Mouse (Mus musculus): ENCODE measurements around the gene AC124502.3. TPM values are rescaled to one million over a fixed set of nuclear protein-coding genes. Genes with fewer than 3 reads are reported as not detected.
"Not testable (repeated sequence)": the region's sequence is repeated elsewhere in the genome, so short reads cannot be mapped to it uniquely, and the experiment has no call there.

AC124502.3 gene
- polyA plus RNA-seq, 1 experiment from 2014 or later: 2.2 TPM

DNA sequence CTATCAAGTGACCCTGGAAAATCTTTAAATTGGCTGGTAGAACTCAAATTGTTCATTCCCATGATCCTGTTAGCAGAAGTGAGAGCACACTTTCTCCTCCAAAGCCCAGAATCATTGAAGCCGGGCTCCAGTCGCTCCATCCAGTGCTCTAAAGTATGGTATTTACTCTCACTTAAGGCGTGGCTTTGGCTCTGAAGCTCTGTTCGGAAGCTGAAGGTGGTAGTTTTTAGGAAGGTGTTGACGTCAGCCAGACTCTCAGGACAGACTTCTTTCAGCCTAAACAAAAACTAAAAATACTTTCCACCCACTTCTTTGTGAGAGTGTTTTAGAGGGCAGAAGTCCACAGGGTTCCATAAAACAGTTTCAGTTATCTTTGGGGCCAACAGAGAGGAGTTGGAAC is 34.8 kb downstream of the AC124502.3 start:
- Histone ChIP-seq H3K4me2 (peak overlapping the region; percentile 79; the same call in 1 of the 2 replicates), H3K36me3 (no peaks in the 10 kb centered on the region), H3K4me1 (peaks cover 35% of the 10 kb centered on the region), H3K27me3 (replicated peaks) (peaks cover 5% of the 10 kb centered on the region; the same call in 1 of the 2 replicates), H3K27ac (no peak overlapping the region), H3K9ac (no peak overlapping the region), H3K4me3 (replicated peaks) (no peak overlapping the region; the same call in 1 of the 2 replicates), H3K9me3 (no peaks in the 10 kb centered on the region)
- WGBS: 25% methylated on average over 5 of the region's 5 CpGs
- no peak for ATAC-seq (ENCODE audit: insufficient read depth, low FRiP score, low read depth)

DNA sequence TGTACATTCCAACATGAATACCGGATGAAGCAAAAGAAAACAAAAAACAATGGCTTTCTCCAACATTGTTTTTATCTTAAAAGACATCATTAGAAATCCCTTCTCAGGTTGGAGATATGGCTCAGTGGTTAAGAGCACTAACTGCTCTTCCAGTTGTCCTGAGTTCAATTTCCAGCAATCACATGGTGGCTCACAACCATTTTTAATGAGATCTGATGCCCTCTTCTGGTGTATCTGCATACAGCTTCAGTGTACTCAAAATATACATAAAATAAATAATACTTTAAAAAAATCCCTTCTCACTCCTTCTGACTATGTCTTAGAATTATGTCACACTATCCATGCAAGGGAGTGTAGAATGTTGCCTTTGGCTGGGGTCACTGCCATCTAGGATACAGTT is 40.6 kb downstream of the AC124502.3 start:
- Histone ChIP-seq H3K4me2 (no peak overlapping the region), H3K27me3 (replicated peaks) (peaks cover 41% of the 10 kb centered on the region), H3K27ac (no peak overlapping the region), H3K9me3 (no peaks in the 10 kb centered on the region), H3K9ac (no peak overlapping the region), H3K36me3 (no peaks in the 10 kb centered on the region), H3K4me1 (no peaks in the 10 kb centered on the region), H3K4me3 (replicated peaks) (no peak overlapping the region)
- no peak for ATAC-seq (ENCODE audit: insufficient read depth, low FRiP score, low read depth)
- 92% methylated on average over 1 of the region's 1 CpGs for WGBS

DNA sequence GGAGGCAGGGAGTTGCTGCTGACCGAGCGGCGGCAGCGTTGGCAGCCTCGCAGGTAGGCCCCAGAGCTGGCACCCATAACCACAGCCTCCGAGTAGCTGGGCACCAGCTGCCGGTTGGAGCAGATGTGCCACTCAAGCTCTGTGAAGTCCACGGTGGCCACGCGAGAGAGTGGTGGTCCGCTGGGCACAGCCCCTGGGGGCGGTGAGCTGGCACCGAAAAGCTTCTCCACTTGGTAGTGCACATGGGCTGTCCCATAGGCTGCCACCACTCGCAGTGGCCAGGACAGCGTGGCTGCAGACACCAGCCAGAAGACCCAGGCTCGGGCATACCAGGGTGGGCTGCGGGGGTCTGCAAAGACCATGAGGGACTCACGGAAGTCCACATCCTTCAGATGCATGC is 43.3 kb downstream of the AC124502.3 start:
- Histone ChIP-seq H3K27me3 (replicated peaks) (peaks cover 65% of the 10 kb centered on the region), H3K9me3 (no peaks in the 10 kb centered on the region), H3K9ac (no peak overlapping the region), H3K4me3 (replicated peaks) (no peak overlapping the region), H3K4me2 (no peak overlapping the region), H3K36me3 (no peaks in the 10 kb centered on the region), H3K27ac (no peak overlapping the region), H3K4me1 (peaks cover 10% of the 10 kb centered on the region)
- no peak for ATAC-seq (ENCODE audit: insufficient read depth, low FRiP score, low read depth)
- WGBS: 59% methylated on average over 18 of the region's 18 CpGs

DNA sequence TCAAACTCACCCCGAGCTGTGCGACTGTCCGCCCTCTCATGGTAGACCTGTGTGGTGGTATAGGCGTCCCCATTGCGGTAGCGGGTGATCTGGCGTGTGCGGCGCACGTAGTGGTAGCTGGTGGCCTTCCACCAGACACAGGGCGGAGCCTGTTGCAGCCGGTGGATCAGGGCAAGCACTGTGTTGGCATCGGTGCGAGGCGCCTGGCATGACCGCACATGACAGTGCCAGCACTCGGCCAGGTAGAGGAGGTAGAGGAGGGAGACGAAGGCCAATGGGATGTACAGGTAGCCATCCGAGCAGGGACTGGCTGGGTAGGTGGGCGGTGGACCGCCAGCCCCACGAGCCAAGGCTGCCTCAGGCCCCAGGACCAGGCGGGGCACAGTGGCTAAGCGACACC is 43.9 kb downstream of the AC124502.3 start:
- whole genome bisulfite sequencing: 66% methylated on average over 24 of the region's 24 CpGs
- Histone ChIP-seq H3K4me2 (no peak overlapping the region), H3K4me1 (peaks cover 14% of the 10 kb centered on the region), H3K9ac (no peak overlapping the region), H3K4me3 (replicated peaks) (no peak overlapping the region), H3K27ac (no peak overlapping the region), H3K27me3 (replicated peaks) (peaks cover 65% of the 10 kb centered on the region), H3K36me3 (no peaks in the 10 kb centered on the region), H3K9me3 (no peaks in the 10 kb centered on the region)
- no peak for ATAC-seq (ENCODE audit: insufficient read depth, low FRiP score, low read depth)

DNA sequence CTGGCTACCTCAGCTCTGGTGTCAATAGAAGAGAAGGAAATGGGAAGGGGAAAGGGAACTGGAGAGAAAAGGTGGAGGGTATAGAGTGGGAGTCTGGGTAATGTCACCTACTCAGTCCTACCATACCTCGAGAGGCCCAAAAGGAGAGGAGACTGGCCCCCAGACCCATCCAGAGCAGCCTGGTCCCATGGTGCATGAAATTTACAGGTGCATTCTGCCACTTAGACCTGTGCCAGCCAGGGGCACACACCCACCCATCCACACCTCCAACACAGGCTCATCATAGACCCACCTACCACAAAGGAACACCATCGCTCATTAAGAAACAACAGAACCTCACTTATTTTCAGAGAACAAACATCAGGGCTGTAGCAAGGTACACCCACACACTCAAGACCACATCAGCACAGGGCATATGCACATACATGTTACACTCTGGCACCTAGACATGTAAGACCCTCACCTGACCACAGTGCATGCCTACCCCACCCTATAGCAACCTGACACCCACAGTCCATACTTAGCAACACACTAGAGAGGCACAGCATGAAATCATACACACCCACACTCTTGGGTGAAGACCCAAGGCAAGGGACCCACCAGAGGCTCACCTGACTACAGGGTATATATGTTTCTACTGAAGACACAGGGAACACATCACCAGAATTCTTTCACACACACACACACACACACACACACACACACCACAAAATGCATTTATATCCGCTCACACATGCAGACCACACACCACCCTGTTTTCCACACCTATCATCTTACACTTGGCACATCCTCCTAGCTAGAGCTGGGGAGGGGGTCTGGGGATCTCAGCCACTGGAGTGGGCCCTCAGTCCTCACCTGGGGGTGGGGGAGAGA is 45.5 kb downstream of the AC124502.3 start:
- no peaks in the 10 kb centered on the region for H3K9me3 ChIP-seq
- no peaks in the 10 kb centered on the region for H3K36me3 ChIP-seq
- 74% methylated on average over 3 of the region's 3 CpGs for WGBS
- peak overlapping the region; percentile 51 for H3K4me3 ChIP-seq (replicated peaks)
- H3K4me2 ChIP-seq: peak overlapping the region; percentile 86; the same call in 1 of the 2 replicates
- peaks cover 65% of the 10 kb centered on the region for H3K27me3 ChIP-seq (replicated peaks)
- no peak for ATAC-seq (ENCODE audit: insufficient read depth, low FRiP score, low read depth)
- H3K9ac ChIP-seq: no peak overlapping the region
- no peak overlapping the region for H3K27ac ChIP-seq
- H3K4me1 ChIP-seq: peaks cover 18% of the 10 kb centered on the region

DNA sequence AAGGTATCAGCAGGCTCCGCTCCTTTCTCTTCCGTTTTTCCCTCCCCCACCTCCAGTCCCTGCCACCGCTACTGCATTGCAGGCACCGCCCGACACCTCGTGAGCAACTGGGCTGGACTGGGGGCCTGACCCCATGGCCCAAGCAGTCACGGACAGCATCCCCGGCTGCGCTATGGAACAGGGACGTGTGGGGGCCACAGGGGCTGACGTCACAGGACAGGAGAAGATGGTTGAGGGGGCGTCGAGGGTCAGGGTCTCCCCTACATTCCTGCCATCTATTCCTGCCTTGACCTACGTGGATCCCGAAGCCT is 46.1 kb downstream of the AC124502.3 start:
- Histone ChIP-seq H3K4me1 (peaks cover 22% of the 10 kb centered on the region), H3K27ac (no peak overlapping the region), H3K4me2 (peak overlapping the region; percentile 86), H3K9ac (no peak overlapping the region), H3K27me3 (replicated peaks) (peaks cover 64% of the 10 kb centered on the region), H3K36me3 (no peaks in the 10 kb centered on the region), H3K4me3 (replicated peaks) (peak overlapping the region; percentile 51), H3K9me3 (no peaks in the 10 kb centered on the region)
- WGBS: 1% methylated on average over 15 of the region's 15 CpGs
- no peak for ATAC-seq (ENCODE audit: insufficient read depth, low FRiP score, low read depth)

DNA sequence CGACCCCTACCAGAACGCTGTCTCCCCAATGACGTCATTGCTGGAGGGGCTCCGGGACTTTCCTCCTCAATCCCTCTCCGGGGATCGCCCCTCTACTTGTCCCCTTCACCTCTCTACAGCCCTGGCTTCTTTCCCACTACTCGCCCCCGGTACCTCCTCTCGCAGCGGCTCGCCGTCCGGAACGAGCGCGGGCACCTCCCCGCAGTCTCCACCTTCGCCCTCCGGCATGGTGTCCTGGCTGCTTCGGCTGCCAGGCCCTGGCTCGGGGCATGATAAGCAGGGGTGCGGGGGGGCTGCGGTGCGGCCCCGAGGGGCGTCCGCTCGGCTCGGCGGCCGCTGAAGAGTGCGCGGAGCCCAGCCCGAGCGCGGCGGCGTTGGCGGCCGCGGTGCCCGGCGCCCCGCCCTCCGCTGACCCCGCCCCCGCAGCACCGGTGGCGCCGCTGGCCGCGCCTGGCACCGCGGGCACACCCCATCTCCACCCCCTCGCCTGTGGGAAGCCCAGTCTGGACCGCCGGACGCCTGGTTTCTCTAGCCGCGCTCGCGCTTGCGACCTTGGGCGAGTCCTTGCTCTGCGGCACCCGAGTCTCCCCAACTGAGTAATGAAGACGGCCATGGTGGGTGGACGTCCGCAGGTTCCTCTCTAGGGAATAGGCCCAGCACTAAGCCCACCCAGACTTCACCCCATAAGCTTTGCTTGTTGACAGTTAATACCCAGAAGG is 46.6 kb downstream of the AC124502.3 start, which contains the start of gene Tmem151a:
Gene Tmem151a (minus strand): TSS at position 387 of the 719 bp plus-strand sequence.
- H3K27me3 ChIP-seq (replicated peaks): peaks cover 62% of the 10 kb centered on the region
- no peaks in the 10 kb centered on the region for H3K9me3 ChIP-seq
- H3K4me2 ChIP-seq: peak within 1 kb of the TSS; percentile 86
- peaks cover 22% of the 10 kb centered on the region for H3K4me1 ChIP-seq
- no peak for ATAC-seq (ENCODE audit: insufficient read depth, low FRiP score, low read depth)
- no peaks in the 10 kb centered on the region for H3K36me3 ChIP-seq
- no peak within 1 kb of the TSS for H3K27ac ChIP-seq
- under 1% methylated on average over 60 of the region's 69 CpGs for WGBS
- peak within 1 kb of the TSS; percentile 51 for H3K4me3 ChIP-seq (replicated peaks)
- no peak within 1 kb of the TSS for H3K9ac ChIP-seq

DNA sequence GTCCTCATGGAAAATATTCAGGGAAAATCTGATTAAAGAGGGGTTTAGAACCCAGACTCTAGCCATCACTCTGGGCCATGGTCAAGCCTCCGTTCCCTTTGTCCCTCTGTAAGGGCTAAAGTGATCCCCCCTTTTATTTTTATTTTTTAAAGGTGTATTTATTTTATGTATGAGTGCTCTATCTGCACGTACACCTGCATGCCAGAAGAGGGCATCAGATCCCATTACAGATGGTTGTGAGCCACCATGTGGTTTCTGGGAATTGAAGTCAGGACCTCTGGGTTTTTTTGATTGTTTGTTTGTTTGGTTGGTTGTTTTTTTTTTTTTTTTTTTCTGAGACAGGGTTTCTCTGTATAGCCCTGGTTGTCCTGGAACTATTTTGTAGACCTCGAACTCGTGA is 47.8 kb downstream of the AC124502.3 start:
- H3K4me3 ChIP-seq (replicated peaks); H3K9me3 ChIP-seq; H3K27ac ChIP-seq; H3K4me2 ChIP-seq; ATAC-seq (ENCODE audit: insufficient read depth, low FRiP score, low read depth); H3K36me3 ChIP-seq; H3K9ac ChIP-seq: not testable (repeated sequence)
- WGBS: 62% methylated on average over 4 of the region's 4 CpGs
- Histone ChIP-seq H3K27me3 (replicated peaks) (peaks cover 50% of the 10 kb centered on the region), H3K4me1 (peaks cover 22% of the 10 kb centered on the region)

DNA sequence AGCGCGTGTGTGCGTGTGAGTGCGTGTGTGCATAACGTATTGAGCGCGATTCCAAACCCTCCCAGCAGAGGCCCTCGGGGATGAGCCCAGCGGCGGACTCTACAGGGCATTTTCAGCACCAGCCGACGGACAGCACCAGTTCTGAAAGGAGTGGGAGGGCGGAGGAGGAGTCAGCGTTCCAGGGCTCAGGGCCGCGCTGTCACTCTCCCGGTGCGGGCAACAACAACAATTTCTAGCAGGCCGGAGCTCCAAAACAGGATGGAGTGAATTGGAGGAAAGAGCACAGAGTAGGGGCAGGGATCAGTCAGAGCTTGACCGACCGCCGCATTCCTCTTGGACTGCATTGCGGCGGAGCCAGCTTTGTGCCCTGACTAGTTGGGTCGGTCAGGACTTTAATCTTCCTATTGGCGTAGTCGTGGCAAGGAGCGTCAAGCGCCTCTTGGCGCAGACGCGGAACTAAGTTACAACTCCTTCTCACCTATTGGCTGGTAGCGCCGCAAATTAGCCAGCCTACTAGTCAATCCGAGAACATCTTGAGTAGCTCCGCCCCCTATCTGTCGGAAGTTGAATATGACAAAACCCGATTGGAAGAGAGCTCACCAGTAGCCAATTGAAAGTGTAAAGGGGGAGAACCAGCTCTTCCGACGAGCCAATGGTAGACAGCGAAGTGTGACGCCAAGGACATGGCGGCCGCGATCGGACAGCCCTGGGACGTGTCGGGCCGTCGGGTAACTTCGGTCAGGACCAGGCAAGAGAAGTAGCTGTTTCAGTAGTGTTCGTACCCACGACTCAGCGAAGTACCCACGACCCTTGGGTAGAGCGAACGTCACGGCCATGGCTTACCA is 49.4 kb downstream of the AC124502.3 start, which contains the start of gene Yif1a:
Gene Yif1a (plus strand): TSS at position 655 of the 845 bp plus-strand sequence.
- H3K4me3 ChIP-seq (replicated peaks): peak within 1 kb of the TSS; percentile 81
- H3K4me2 ChIP-seq: peak within 1 kb of the TSS; percentile 75
- peak; percentile 93 for ATAC-seq (ENCODE audit: insufficient read depth, low FRiP score, low read depth)
- WGBS: under 1% methylated on average over 58 of the region's 58 CpGs
- H3K27ac ChIP-seq: peak within 1 kb of the TSS; percentile 89
- H3K4me1 ChIP-seq: peaks cover 22% of the 10 kb centered on the region
- peak within 1 kb of the TSS; percentile 67 for H3K9ac ChIP-seq
- H3K9me3 ChIP-seq: no peaks in the 10 kb centered on the region
- H3K36me3 ChIP-seq: peaks cover 14% of the 10 kb centered on the region
- peaks cover 34% of the 10 kb centered on the region for H3K27me3 ChIP-seq (replicated peaks)

DNA sequence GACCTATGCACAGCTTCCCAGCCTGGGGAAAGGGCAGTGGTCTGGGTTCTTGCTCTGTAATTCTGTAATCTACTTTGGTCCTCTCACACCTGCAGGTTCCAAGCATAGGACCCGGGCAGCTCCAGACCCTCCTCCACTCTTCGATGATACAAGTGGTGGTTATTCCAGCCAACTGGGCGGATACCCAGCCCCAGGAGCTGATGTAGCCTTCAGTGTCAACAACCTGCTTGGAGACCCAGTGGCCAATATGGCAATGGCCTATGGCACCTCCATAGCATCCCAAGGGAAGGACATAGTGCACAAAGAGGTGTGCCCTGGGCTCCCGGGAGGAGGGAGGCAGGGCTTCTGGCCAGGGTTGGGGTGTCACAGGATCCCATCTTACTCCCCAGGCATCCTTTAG is 50.6 kb downstream of the AC124502.3 start:
- peaks cover 14% of the 10 kb centered on the region for H3K36me3 ChIP-seq
- peaks cover 28% of the 10 kb centered on the region for H3K4me1 ChIP-seq
- no peaks in the 10 kb centered on the region for H3K9me3 ChIP-seq
- H3K9ac ChIP-seq: peak overlapping the region; percentile 67
- no peak for ATAC-seq (ENCODE audit: insufficient read depth, low FRiP score, low read depth)
- 85% methylated on average over 4 of the region's 4 CpGs for WGBS
- H3K4me2 ChIP-seq: peak overlapping the region; percentile 75
- H3K4me3 ChIP-seq (replicated peaks): peak overlapping the region; percentile 81
- no peak overlapping the region for H3K27ac ChIP-seq
- H3K27me3 ChIP-seq (replicated peaks): peaks cover 23% of the 10 kb centered on the region

DNA sequence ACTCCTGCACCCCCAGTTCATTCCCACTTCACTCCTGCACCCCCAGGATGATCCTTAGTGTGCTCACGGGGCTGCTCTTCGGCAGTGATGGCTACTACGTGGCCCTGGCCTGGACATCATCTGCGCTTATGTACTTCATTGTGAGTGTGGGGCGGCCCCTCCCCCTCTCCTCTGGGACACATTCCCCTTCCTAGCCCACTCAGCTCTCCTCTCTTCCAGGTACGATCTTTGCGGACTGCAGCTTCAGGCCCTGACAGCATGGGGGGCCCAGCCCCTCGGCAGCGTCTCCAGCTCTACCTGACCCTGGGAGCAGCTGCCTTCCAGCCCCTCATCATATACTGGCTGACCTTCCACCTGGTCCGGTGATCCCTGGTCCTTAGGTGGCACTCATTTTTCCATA is 53.4 kb downstream of the AC124502.3 start:
- ATAC-seq (ENCODE audit: insufficient read depth, low FRiP score, low read depth): no peak
- Histone ChIP-seq H3K9ac (no peak overlapping the region), H3K36me3 (peaks cover 14% of the 10 kb centered on the region), H3K27me3 (replicated peaks) (no peaks in the 10 kb centered on the region), H3K27ac (no peak overlapping the region), H3K4me3 (replicated peaks) (no peak overlapping the region), H3K4me2 (no peak overlapping the region), H3K4me1 (peaks cover 32% of the 10 kb centered on the region), H3K9me3 (no peaks in the 10 kb centered on the region)
- WGBS: 85% methylated on average over 10 of the region's 10 CpGs

Measured in stomach, embryonic 15.5 days (tissue).